Mouse (Mus musculus): ENCODE data around the gene Man1c1. TPM values are rescaled to one million over a fixed set of nuclear protein-coding genes. Genes with fewer than 3 reads are reported as not detected.

The Man1c1 gene
- polyA plus RNA-seq, 1 experiment = 26.7 TPM

DNA sequence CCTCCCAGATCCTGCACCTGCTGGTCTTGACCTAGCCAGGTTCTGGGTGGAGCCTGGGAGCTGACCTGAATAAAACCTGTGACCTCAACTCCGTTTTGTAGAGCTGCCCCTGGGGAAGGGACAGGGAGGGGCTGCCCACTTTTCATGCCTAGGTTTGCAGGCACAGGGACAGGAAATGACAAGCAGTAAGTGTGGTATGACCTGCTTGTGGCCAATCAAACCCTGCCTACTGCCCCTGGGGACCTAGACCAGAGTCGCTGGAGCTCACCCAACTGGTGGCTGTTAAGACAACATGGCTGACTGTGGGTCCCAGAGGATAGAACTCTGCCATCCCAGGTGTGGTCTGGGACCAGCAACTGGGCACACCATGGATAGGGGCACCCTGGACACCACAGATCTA, 51.9 kb downstream of the Man1c1 start:
- TF ChIP-seq CTCF (IDR thresholded peaks at IDR 0.05; ENCODE audit: borderline replicate concordance, insufficient read depth, low read length) (no peak), POLR2A (IDR thresholded peaks at IDR 0.05; ENCODE audit: low read depth, low read length) (no peak)
- no peaks in the 10 kb centered on the region for H3K4me1 ChIP-seq (ENCODE audit: control insufficient read depth, insufficient read depth, low read length)
- H3K27ac ChIP-seq (ENCODE audit: insufficient read depth, low read length) = no peak overlapping the region
- H3K4me3 ChIP-seq (ENCODE audit: insufficient read depth, low read length) = no peak overlapping the region

DNA sequence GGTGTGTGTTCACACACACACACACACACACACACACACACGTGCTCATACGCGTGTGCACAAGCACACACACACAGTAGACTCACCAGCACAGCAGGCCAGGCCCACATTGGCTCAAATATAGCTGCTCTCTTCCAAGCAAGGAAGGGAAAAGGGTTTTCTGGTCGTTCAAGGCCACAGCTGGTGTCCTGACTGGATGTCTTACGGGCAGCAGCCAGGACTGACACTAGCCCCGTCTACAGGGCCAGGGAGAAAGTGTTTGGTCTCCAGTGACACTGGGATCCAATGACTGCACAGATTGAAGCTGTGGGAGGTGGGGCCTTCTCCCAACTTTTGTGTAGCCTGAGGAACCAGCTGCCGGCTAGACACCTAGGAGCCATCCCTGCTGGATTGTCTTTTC, 52.7 kb downstream of the Man1c1 start:
- no peak overlapping the region for H3K4me3 ChIP-seq (ENCODE audit: insufficient read depth, low read length)

DNA sequence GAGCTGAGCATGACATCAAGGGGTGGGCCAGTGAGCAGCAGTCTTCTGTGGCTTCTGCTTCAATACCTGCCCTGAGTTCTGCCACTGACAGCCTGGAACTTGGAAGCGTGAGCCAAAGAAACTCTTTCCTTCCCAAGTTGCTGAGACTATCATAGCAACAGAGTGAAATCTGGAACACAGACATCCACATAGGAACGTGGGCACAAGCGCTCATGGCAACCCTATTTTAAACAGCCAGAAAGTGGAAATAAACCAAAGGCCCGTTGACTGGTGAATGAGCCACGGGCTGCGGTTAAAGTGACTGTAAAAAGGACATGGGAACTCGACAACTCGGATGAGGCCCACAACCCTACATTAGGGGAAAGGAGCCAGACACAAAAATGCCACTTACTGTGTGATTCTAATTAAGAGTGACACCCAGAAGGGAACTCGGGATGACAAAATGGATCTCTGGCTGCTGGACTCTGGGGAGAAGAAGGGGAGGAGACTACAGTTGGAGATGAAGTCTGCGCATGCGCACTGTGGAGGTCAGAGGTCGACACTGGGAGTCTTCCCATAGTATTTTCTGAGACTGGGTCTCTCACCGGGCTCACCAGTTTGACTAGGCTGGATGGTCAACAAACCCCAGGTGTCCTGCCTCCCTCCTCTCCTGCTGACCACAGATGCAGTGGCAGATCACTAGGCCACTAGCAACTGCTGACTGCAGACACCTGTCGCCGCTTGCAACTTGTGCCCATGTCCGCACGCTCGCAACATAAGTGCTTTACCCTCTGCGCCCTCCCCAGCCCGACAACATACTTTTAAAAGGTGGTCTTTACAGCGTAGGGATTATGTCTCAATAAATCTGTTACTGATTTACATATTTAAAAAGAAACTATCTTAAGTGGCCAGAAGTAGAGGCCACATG, 58.8 kb downstream of the Man1c1 start:
- Histone ChIP-seq H3K4me1 (ENCODE audit: control insufficient read depth, insufficient read depth, low read length) (no peaks in the 10 kb centered on the region), H3K27ac (ENCODE audit: insufficient read depth, low read length) (no peak overlapping the region), H3K4me3 (ENCODE audit: insufficient read depth, low read length) (no peak overlapping the region)
- TF ChIP-seq CTCF (IDR thresholded peaks at IDR 0.05; ENCODE audit: borderline replicate concordance, insufficient read depth, low read length) (no peak), POLR2A (IDR thresholded peaks at IDR 0.05; ENCODE audit: low read depth, low read length) (no peak)

More for the DNA sequence above, 52.7 kb downstream of the Man1c1 start:
- no peak for TF ChIP-seq CTCF (IDR thresholded peaks at IDR 0.05; ENCODE audit: borderline replicate concordance, insufficient read depth, low read length)
- no peak for TF ChIP-seq POLR2A (IDR thresholded peaks at IDR 0.05; ENCODE audit: low read depth, low read length)
- H3K27ac ChIP-seq (ENCODE audit: insufficient read depth, low read length) = no peak overlapping the region
- no peaks in the 10 kb centered on the region for H3K4me1 ChIP-seq (ENCODE audit: control insufficient read depth, insufficient read depth, low read length)

DNA sequence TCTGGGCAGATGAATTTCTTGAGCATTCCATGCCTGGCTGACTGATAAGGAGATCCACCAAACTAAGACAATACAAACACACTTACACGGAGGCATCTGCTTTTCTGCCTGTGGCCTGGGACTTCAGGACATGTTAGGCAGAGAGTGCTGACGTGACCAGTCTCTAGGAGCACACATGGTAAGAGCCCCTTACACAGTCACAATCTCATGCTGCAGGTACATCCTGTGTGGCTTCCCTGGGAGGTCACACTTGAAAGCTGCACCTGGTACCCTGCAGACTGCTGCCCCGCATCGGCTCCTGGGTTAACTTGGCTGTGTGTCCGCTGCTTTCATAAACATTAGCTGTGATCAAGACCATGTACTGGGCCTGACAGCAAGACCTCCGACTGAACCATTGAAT, 59.7 kb downstream of the Man1c1 start:
- TF ChIP-seq POLR2A (IDR thresholded peaks at IDR 0.05; ENCODE audit: low read depth, low read length) = no peak
- no peak for TF ChIP-seq CTCF (IDR thresholded peaks at IDR 0.05; ENCODE audit: borderline replicate concordance, insufficient read depth, low read length)
- Histone ChIP-seq H3K4me3 (ENCODE audit: insufficient read depth, low read length) (no peak overlapping the region), H3K4me1 (ENCODE audit: control insufficient read depth, insufficient read depth, low read length) (peaks cover 5% of the 10 kb centered on the region; the same call in 1 of the 2 replicates), H3K27ac (ENCODE audit: insufficient read depth, low read length) (no peak overlapping the region)

DNA sequence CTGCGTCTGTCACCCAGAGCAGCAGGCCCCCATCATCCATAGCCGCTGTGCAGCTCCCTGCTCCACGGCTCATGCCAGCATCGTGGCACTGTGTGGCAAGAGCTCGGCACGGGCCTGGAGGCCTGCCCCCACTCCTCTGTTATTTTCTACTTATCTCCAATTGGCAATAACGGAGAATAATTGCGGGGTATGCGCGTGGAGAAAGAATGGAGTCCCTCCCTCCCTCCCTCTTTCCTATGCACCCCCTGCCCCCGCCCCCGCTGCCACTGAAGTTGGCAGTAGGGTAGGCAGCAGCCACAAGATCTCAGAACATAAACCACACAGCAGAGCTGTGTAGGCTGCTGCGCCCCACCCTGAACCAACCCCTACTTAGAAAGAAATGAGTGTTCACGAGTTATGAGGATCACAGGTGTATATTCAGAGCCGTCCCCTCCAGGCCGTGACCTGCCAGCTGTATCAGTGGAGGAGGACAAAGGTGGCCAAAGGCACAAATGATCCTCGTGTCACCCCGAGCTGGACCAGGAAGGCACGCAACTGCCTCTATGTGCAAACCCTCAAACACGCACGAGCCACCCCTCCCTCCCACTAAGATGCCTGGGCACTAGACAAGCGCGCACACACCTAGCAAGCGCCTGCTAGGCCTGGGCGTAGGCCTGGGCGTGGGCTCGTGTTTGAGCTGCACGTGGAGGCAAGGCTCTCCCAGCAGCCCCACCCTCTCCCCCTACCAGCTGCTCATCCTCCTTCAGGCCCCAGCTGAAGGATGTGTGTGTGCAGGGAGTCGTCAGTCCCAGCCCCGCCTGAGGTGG, 62.2 kb downstream of the Man1c1 start:
- TF ChIP-seq POLR2A (IDR thresholded peaks at IDR 0.05; ENCODE audit: low read depth, low read length) (no peak), CTCF (IDR thresholded peaks at IDR 0.05; ENCODE audit: borderline replicate concordance, insufficient read depth, low read length) (no peak)
- H3K4me3 ChIP-seq (ENCODE audit: insufficient read depth, low read length) = no peak overlapping the region
- no peak overlapping the region for H3K27ac ChIP-seq (ENCODE audit: insufficient read depth, low read length)
- H3K4me1 ChIP-seq (ENCODE audit: control insufficient read depth, insufficient read depth, low read length) = peaks cover 5% of the 10 kb centered on the region; the same call in 1 of the 2 replicates

DNA sequence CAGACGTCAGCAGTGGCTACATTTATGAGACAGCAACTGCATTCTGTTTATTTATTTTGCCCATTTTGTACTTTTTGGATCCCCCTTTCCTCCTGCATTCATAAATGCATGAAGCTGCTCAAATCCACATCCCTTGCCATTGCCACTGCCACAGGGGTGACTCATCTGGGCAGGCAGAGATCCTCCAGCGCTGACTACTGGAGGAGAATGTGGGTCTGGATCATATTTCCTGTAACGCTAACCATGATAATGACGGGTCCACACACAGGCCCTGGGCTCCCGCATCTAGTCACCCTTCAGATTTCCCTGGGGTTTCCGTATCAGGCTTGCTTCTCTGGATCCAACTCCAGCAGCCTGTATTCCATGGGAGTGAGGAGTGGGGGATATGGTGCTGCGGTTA, 64.8 kb downstream of the Man1c1 start:
- H3K27ac ChIP-seq (ENCODE audit: insufficient read depth, low read length) = peak overlapping the region; percentile 53
- peaks cover 5% of the 10 kb centered on the region; the same call in 1 of the 2 replicates for H3K4me1 ChIP-seq (ENCODE audit: control insufficient read depth, insufficient read depth, low read length)
- TF ChIP-seq POLR2A (IDR thresholded peaks at IDR 0.05; ENCODE audit: low read depth, low read length) (no peak), CTCF (IDR thresholded peaks at IDR 0.05; ENCODE audit: borderline replicate concordance, insufficient read depth, low read length) (no peak)
- H3K4me3 ChIP-seq (ENCODE audit: insufficient read depth, low read length) = no peak overlapping the region

DNA sequence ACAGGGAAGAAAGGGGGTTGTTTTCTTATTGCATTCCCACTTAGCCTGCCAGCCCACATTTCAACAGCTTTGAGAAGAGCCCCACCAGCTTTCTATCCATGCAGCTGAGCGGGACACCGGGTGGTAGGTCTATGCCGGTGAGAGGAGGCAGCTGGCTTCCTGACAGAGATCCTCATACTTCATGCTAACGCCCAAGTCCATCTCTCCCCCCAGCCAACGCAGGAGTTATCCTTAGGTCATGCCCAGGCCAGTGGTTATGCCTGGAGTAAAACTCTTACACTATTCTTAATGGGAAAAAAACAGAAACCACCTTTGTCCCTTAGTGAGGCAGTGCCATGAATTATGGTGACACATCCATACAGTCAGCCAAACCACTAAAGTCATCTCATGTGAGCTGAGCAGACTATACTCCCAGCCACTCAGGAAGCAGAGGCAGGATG, 66.0 kb downstream of the Man1c1 start:
- Histone ChIP-seq H3K4me1 (ENCODE audit: control insufficient read depth, insufficient read depth, low read length) (peaks cover 5% of the 10 kb centered on the region; the same call in 1 of the 2 replicates), H3K27ac (ENCODE audit: insufficient read depth, low read length) (peak overlapping the region; percentile 53; the same call in 1 of the 2 replicates), H3K4me3 (ENCODE audit: insufficient read depth, low read length) (no peak overlapping the region)
- no peak for TF ChIP-seq CTCF (IDR thresholded peaks at IDR 0.05; ENCODE audit: borderline replicate concordance, insufficient read depth, low read length)
- TF ChIP-seq POLR2A (IDR thresholded peaks at IDR 0.05; ENCODE audit: low read depth, low read length) = no peak

DNA sequence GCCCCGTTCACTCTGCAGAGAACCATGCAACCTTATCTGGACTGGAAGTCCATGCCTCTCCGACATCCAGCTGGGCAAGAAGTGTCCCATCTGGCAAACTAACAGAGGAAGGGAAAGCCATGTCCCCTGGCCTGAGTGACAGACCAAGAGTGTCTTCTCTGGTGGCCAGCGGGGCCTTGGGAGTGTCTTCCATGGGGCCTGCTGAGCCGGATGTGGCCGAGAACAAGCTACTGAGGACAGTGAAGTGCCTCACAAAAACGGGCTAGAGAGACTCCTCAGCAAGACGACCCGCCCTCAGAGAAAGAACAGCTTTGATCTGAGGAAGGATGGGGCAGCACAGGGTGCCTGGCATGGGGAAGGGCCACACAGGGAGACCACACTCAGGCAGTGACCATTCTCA, 67.7 kb downstream of the Man1c1 start:
- H3K4me1 ChIP-seq (ENCODE audit: control insufficient read depth, insufficient read depth, low read length) = peaks cover 14% of the 10 kb centered on the region
- H3K4me3 ChIP-seq (ENCODE audit: insufficient read depth, low read length) = no peak overlapping the region
- no peak for TF ChIP-seq POLR2A (IDR thresholded peaks at IDR 0.05; ENCODE audit: low read depth, low read length)
- TF ChIP-seq CTCF (IDR thresholded peaks at IDR 0.05; ENCODE audit: borderline replicate concordance, insufficient read depth, low read length) = no peak
- H3K27ac ChIP-seq (ENCODE audit: insufficient read depth, low read length) = no peak overlapping the region

DNA sequence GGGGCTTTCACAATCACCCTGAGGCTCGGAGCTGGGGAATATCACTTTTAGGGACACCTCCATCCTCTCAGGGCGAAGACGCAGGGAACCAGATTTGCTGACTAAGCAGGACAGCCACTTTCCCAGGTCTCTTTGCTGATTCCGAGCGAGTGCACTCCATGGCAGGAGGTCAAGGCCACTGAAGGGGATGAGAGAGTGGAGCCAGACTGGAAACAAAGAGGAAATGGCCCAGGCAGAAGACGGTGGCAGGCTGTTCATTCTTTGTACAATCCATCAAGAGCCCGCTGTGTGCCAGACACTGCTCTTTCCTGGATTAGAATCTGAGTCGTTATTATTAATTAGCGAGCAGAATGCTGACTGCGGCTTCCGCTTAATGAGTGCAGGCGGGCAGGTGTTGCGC, 70.1 kb downstream of the Man1c1 start:
- no peak for TF ChIP-seq POLR2A (IDR thresholded peaks at IDR 0.05; ENCODE audit: low read depth, low read length)
- TF ChIP-seq CTCF (IDR thresholded peaks at IDR 0.05; ENCODE audit: borderline replicate concordance, insufficient read depth, low read length) = no peak
- H3K4me1 ChIP-seq (ENCODE audit: control insufficient read depth, insufficient read depth, low read length) = peaks cover 10% of the 10 kb centered on the region
- H3K27ac ChIP-seq (ENCODE audit: insufficient read depth, low read length) = no peak overlapping the region
- no peak overlapping the region for H3K4me3 ChIP-seq (ENCODE audit: insufficient read depth, low read length)
